Mouse (Mus musculus) common myeloid progenitor, adult 5-6 weeks (primary cell): ENCODE results near the gene Defa23. TPM values are rescaled to one million over a fixed set of nuclear protein-coding genes. Genes with fewer than 3 reads are reported as not detected.
"Not testable (repeated sequence)": the region's sequence is repeated elsewhere in the genome, so short reads cannot be mapped to it uniquely, and the experiment has no call there.

Experiments
- ATAC-seq: replicated peaks from 2 replicates; pipeline ENCODE4 v1.8.0; 2016; ENCODE audit warnings: low read depth, mild to moderate bottlenecking, moderate TSS enrichment, inconsistent platforms; ENCODE audit not compliant: poor library complexity, severe bottlenecking
- total RNA-seq: library from RNA; stranded (forward); fragments of 200-1000, 187-1606 nt; gene quantifications from 2 replicates; pipeline ENCODE4 v1.2.3, GENCODE M21; 2017

Defa23 gene
- not detected in 2 replicates for total RNA-seq

- not testable (repeated sequence) for ATAC-seq
Measured at GRCm38 (mm10) chr8:21054747-21055146, at the start of gene Defa23. Defa23 (plus strand) TSS chr8:21055047.

GRCm38 (mm10) chr8:21006801-21007200 is 48.0 kb upstream of the Defa23 start:
- no peak for ATAC-seq

GRCm38 (mm10) chr8:21008578-21008977 is 46.3 kb upstream of the Defa23 start:
- ATAC-seq, result not testable (repeated sequence)

- not testable (repeated sequence) for ATAC-seq
Measured at GRCm38 (mm10) chr8:21010548-21010947, 44.3 kb upstream of the Defa23 start.

- ATAC-seq, result not testable (repeated sequence)
Measured at GRCm38 (mm10) chr8:21025245-21025644, 29.6 kb upstream of the Defa23 start, which contains the start of gene Defa21. Defa21 (plus strand) TSS chr8:21025545.

- ATAC-seq, result not testable (repeated sequence)
Measured at GRCm38 (mm10) chr8:21064738-21065137, 9.9 kb downstream of the Defa23 start, which contains the start of gene Defa35. Defa35 (plus strand) TSS chr8:21065038.

- ATAC-seq, result not testable (repeated sequence)
Measured at GRCm38 (mm10) chr8:21084142-21084541, 29.3 kb downstream of the Defa23 start, which contains the start of gene Defa25. Defa25 (plus strand) TSS chr8:21084442.

GRCm38 (mm10) chr8:21093106-21093505 is 38.3 kb downstream of the Defa23 start:
- ATAC-seq, result no peak

- not testable (repeated sequence) for ATAC-seq
Measured at GRCm38 (mm10) chr8:21095950-21096349, 41.1 kb downstream of the Defa23 start, which contains the start of gene Gm14851. Gm14851 (minus strand) TSS chr8:21096050.

Other genes starting within 250 kb of the Defa23 start
- gene Defb33, start 162.4 kb upstream of the Defa23 start, total RNA-seq, result not detected in 2 replicates
- gene Gm15056, start 152.4 kb upstream of the Defa23 start, total RNA-seq, result not detected in 2 replicates
- gene Gm6040, start 133.0 kb upstream of the Defa23 start, total RNA-seq, result not detected in 2 replicates
- gene AY761185, start 110.3 kb upstream of the Defa23 start, total RNA-seq, result not detected in 2 replicates
- gene Defa21, start 29.5 kb upstream of the Defa23 start, total RNA-seq, result not detected in 2 replicates
- not detected in 2 replicates for gene Defa35, start 10.0 kb downstream of the Defa23 start, total RNA-seq
- not detected in 2 replicates for gene Defa25, start 29.4 kb downstream of the Defa23 start, total RNA-seq
- gene Gm14851, start 41.0 kb downstream of the Defa23 start, total RNA-seq, result not detected in 2 replicates
- not detected in 2 replicates for gene Defa30, start 79.6 kb downstream of the Defa23 start, total RNA-seq
- not detected in 2 replicates for gene Defa22, start 107.2 kb downstream of the Defa23 start, total RNA-seq
- not detected in 2 replicates for gene Defa31, start 136.6 kb downstream of the Defa23 start, total RNA-seq
- gene Gm15293, start 146.5 kb downstream of the Defa23 start, total RNA-seq, result not detected in 2 replicates
- gene Gm15292, start 194.7 kb downstream of the Defa23 start, total RNA-seq, result not detected in 2 replicates